Mouse (Mus musculus) limb, embryonic 14.5 days (tissue): ENCODE measurements around the gene Srgap1. TPM values are rescaled to one million over a fixed set of nuclear protein-coding genes. Genes with fewer than 3 reads are reported as not detected.
A peak's percentile ranks its signal among the peaks of the same experiment; 100 is the strongest.

Experiments
- ATAC-seq: fragments of 200-750 bp; cut with Nextera tagmentation; 2 replicates; pipeline ENCODE4 v1.8.0; 2017; ENCODE audit warnings: low read depth, moderate number of reproducible peaks, moderate TSS enrichment; ENCODE audit not compliant: low FRiP score
- DNase-seq: peaks from one replicate; pipeline ENCODE4 v3.0.0-alpha.2; 2015; ENCODE audit warnings: low spot score
- H3K27ac ChIP-seq: fragments of 300-500 bp; sonication (generic); replicated peaks from 2 replicates; pipeline ENCODE4 v1.5.1; 2014; ENCODE audit warnings: low read depth, mild to moderate bottlenecking, low read length, moderate library complexity, mixed read lengths
- H3K27me3 ChIP-seq: fragments of 300-500 bp; sonication (generic); 2 replicates; pipeline ENCODE4 v1.6.1; 2014; ENCODE audit warnings: low read length, mixed read lengths; ENCODE audit not compliant: control insufficient read depth, insufficient read depth
- H3K36me3 ChIP-seq: fragments of 300-500 bp; sonication (generic); 2 replicates; pipeline ENCODE4 v1.6.1; 2014; ENCODE audit warnings: mild to moderate bottlenecking, low read length, moderate library complexity, mixed read lengths; ENCODE audit not compliant: control insufficient read depth, insufficient read depth
- H3K4me1 ChIP-seq: fragments of 300-500 bp; sonication (generic); 2 replicates; pipeline ENCODE4 v1.6.1; 2014; ENCODE audit warnings: antibody characterized with exemption, low read length, mixed read lengths; ENCODE audit not compliant: control insufficient read depth, insufficient read depth
- H3K4me2 ChIP-seq: fragments of 300-500 bp; sonication (generic); replicated peaks from 2 replicates; pipeline ENCODE4 v1.6.1; 2014; ENCODE audit warnings: low read depth, mild to moderate bottlenecking, low read length, moderate library complexity; ENCODE audit not compliant: severe bottlenecking
- H3K4me3 ChIP-seq: fragments of 300-500 bp; sonication (generic); replicated peaks from 2 replicates; pipeline ENCODE4 v1.5.1; 2014; ENCODE audit warnings: low read length
- H3K9ac ChIP-seq: fragments of 300-500 bp; sonication (generic); 2 replicates; pipeline ENCODE4 v1.6.1; 2014; ENCODE audit warnings: mild to moderate bottlenecking, low read depth, low read length, moderate library complexity; ENCODE audit not compliant: severe bottlenecking
- H3K9me3 ChIP-seq: fragments of 300-500 bp; sonication (generic); 2 replicates; pipeline ENCODE4 v1.6.1; 2016; ENCODE audit warnings: low read length; ENCODE audit not compliant: control insufficient read depth
- POLR2A ChIP-seq: fragments of 200-500 bp; IDR thresholded peaks from 2 replicates; pipeline ENCODE4 v1.8.0; 2012; ENCODE audit warnings: inconsistent platforms, mild to moderate bottlenecking, moderate library complexity, borderline replicate concordance; ENCODE audit not compliant: insufficient read depth, insufficient read length; ENCODE audit errors: extremely low read depth
- WGBS: fragments of 180-500 bp; shearing (Covaris S2); extraction: QIAGEN DNeasy Blood & Tissue Kit; methylation state at CpG from one replicate; pipeline ENCODE4 v1.1.7; 2014; 5-methylcytosine and 5-hydroxymethylcytosine counted together
- polyA plus RNA-seq, 2 experiments: library from polyadenylated mRNA; depleted of rRNA in 1 of 2; stranded (reverse) in 1 of 2; unstranded in 1 of 2; fragments of >200 nt; fragmentation: Nextera tagmentation in 1 of 2; extraction: Ambion mirVana in 1 of 2; gene quantifications; 2 replicates each; pipeline versions ENCODE4 v1.2.1 to v1.2.3; 2012 to 2014

The Srgap1 gene
- polyA plus RNA-seq (2012; rRNA removed) (18.2 and 21.4 TPM in 2 replicates), polyA plus RNA-seq (2014; fragmentation: Nextera tagmentation; extraction: Ambion mirVana) (9.6 and 13.3 TPM in 2 replicates)

GRCm38 (mm10) chr10:122046904-122047726 is at the start of gene Srgap1:
Gene Srgap1, minus strand, starts transcription at chr10:122047315.
- Histone ChIP-seq H3K27me3 (no peaks in the 10 kb centered on the region), H3K9me3 (no peaks in the 10 kb centered on the region), H3K4me3 (peak within 1 kb of the TSS; percentile 82), H3K4me2 (peak within 1 kb of the TSS; percentile 81), H3K36me3 (no peaks in the 10 kb centered on the region), H3K4me1 (peaks cover 4% of the 10 kb centered on the region), H3K27ac (peak within 1 kb of the TSS; percentile 79), H3K9ac (peak within 1 kb of the TSS; percentile 92)
- DNase-seq (peak; percentile 64), ATAC-seq (peak; percentile 74)
- TF ChIP-seq POLR2A = no peak
- 1% methylated on average over 39 of the region's 79 CpGs for WGBS

DNA sequence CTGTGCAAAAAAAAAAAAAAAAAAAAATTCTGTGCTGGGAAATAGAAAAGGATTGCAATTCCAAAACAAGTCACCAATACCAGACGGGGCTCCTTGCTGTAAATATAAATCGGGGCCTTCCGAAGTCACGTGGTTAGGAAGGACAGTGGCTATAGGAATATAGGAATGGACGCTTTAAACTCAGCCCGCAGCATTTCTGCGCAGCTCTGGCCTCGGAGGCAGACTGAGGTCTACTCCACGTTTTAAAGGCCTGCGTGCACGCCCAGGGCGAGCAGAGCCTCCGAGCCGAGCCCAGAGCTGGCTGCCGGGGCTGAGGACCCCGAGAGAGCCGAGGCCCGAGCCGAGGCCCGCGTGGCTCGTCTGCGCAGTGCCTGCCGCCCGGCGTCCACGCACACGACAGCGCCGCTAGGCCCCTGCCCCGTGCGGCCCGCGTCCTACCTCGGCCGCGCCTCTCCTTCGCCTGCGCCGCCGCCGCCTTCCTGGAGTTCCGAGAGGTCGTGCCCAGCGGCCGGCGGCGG is 49.4 kb upstream of the Srgap1 start:
- peak overlapping the region; percentile 76 for H3K4me2 ChIP-seq
- H3K9me3 ChIP-seq = no peaks in the 10 kb centered on the region
- peak overlapping the region; percentile 90 for H3K9ac ChIP-seq
- H3K27ac ChIP-seq = peak overlapping the region; percentile 91
- peak; percentile 39 for DNase-seq
- WGBS = under 1% methylated on average over 40 of the region's 48 CpGs
- peak overlapping the region; percentile 75 for H3K4me3 ChIP-seq
- peaks cover 8% of the 10 kb centered on the region for H3K4me1 ChIP-seq
- H3K36me3 ChIP-seq = peaks cover 8% of the 10 kb centered on the region
- peak; percentile 66 for ATAC-seq
- TF ChIP-seq POLR2A = peak; percentile 52; the same call in 1 of the 2 replicates
- H3K27me3 ChIP-seq = no peaks in the 10 kb centered on the region

DNA sequence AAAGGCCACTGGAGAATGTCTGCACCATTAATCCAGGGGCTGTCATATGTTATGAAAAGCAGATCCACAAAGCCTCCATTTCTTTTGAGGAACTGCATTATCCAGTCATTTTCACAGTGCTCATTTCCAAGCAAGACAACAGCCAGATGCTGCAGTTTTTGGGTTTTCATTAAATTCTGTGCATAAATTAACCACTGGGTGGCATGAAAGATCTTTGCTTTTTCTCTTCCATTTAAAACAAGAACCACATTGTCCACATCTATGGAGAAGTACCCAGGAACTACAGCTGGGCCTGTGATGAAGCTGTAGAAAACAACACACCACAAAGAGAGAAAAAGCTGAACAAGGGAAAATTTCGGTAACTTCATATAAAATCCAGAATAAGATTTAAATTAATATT is 43.4 kb upstream of the Srgap1 start:
- no peak for TF ChIP-seq POLR2A
- Histone ChIP-seq H3K27me3 (no peaks in the 10 kb centered on the region), H3K4me2 (no peak overlapping the region), H3K36me3 (peaks cover 42% of the 10 kb centered on the region), H3K4me1 (peaks cover 2% of the 10 kb centered on the region), H3K4me3 (no peak overlapping the region), H3K9ac (no peak overlapping the region), H3K9me3 (peaks cover 14% of the 10 kb centered on the region), H3K27ac (no peak overlapping the region)
- WGBS = 92% methylated on average over 1 of the region's 1 CpGs
- no peak for ATAC-seq
- no peak for DNase-seq

GRCm38 (mm10) chr10:122081352-122081751 is 34.2 kb upstream of the Srgap1 start:
- H3K4me1 ChIP-seq = no peaks in the 10 kb centered on the region
- H3K36me3 ChIP-seq = peaks cover 7% of the 10 kb centered on the region; the same call in 1 of the 2 replicates
- no peak for DNase-seq
- H3K9me3 ChIP-seq = no peaks in the 10 kb centered on the region
- H3K4me3 ChIP-seq = no peak overlapping the region
- no peaks in the 10 kb centered on the region for H3K27me3 ChIP-seq
- H3K27ac ChIP-seq = no peak overlapping the region
- no peak for TF ChIP-seq POLR2A
- no peak overlapping the region for H3K4me2 ChIP-seq
- no peak overlapping the region for H3K9ac ChIP-seq
- ATAC-seq = no peak
- WGBS = 89% methylated on average over 1 of the region's 1 CpGs

- no peaks in the 10 kb centered on the region for H3K36me3 ChIP-seq
- no peak for ATAC-seq
- TF ChIP-seq POLR2A = no peak
- H3K4me3 ChIP-seq = no peak overlapping the region
- H3K9me3 ChIP-seq = no peaks in the 10 kb centered on the region
- DNase-seq = no peak
- no peak overlapping the region for H3K4me2 ChIP-seq
- H3K4me1 ChIP-seq = no peaks in the 10 kb centered on the region
- no peaks in the 10 kb centered on the region for H3K27me3 ChIP-seq
- H3K9ac ChIP-seq = no peak overlapping the region
- no peak overlapping the region for H3K27ac ChIP-seq
These were observed 22.0 kb upstream of the Srgap1 start for GRCm38 (mm10) chr10:122069153-122069552.
